ENCODE assay signal across 8 mouse cellular contexts in genomic region chr14:14703346-14703871, GRCm38 (mm10). TPM values are rescaled to one million over a fixed set of nuclear protein-coding genes. Genes with fewer than 3 reads are reported as not detected.
DNase-seq lines count a peak whose midpoint lies in the region; ATAC-seq and TF ChIP-seq lines count a peak whose summit lies in the region.

No protein-coding gene starts in this region.

- no peaks in the 10 kb centered on the region for H3K27me3 ChIP-seq in embryonic facial prominence, embryonic 12.5 days
- no peaks in the 10 kb centered on the region for H3K27me3 ChIP-seq in heart, embryonic 14.5 days (ENCODE audit: control insufficient read depth, insufficient read depth, low read length)
- no peaks in the 10 kb centered on the region for H3K27me3 ChIP-seq in kidney, postnatal 0 days (ENCODE audit: insufficient read depth, low read length)
- H3K27me3 ChIP-seq in liver, embryonic 15.5 days = no peaks in the 10 kb centered on the region

- under 1% methylated on average over 60 of the region's 60 CpGs for WGBS in embryonic facial prominence, embryonic 12.5 days
- under 1% methylated on average over 57 of the region's 60 CpGs for WGBS in heart, embryonic 14.5 days
- WGBS in kidney, postnatal 0 days = under 1% methylated on average over 44 of the region's 60 CpGs
- under 1% methylated on average over 60 of the region's 60 CpGs for WGBS in liver, embryonic 15.5 days (ENCODE audit: insufficient replicate concordance)

- peak; percentile 64 for ATAC-seq in embryonic facial prominence, embryonic 12.5 days (ENCODE audit: insufficient number of reproducible peaks, insufficient read depth, low FRiP score, low TSS enrichment)
- ATAC-seq in heart, embryonic 14.5 days (ENCODE audit: insufficient number of reproducible peaks, insufficient read depth, low FRiP score, low read depth) = peak; percentile 32
- ATAC-seq in kidney, postnatal 0 days (replicated peaks; ENCODE audit: low FRiP score, low read depth) = peak; percentile 72
- peak; percentile 58 for ATAC-seq in liver, embryonic 15.5 days (ENCODE audit: insufficient read depth)

- peak overlapping the region; percentile 66 for H3K4me2 ChIP-seq in embryonic facial prominence, embryonic 12.5 days (replicated peaks)
- peak overlapping the region; percentile 77 for H3K4me2 ChIP-seq in heart, embryonic 14.5 days (ENCODE audit: low read length)
- peak overlapping the region; percentile 77 for H3K4me2 ChIP-seq in kidney, postnatal 0 days (ENCODE audit: low read length)
- peak overlapping the region; percentile 97 for H3K4me2 ChIP-seq in liver, embryonic 15.5 days

- TF ChIP-seq CTCF in kidney, postnatal 0 days (IDR thresholded peaks at IDR 0.05; ENCODE audit: low read depth) = no peak

- H3K27ac ChIP-seq in embryonic facial prominence, embryonic 12.5 days = peak overlapping the region; percentile 98
- H3K27ac ChIP-seq in heart, embryonic 14.5 days (replicated peaks in 1 of 2; ENCODE audit: control insufficient read depth in 1 of 2, insufficient read depth in 1 of 2, low read depth in 2 of 2, low read length in 2 of 2) = peak overlapping the region; percentile 92 to 95
- peak overlapping the region; percentile 93 for H3K27ac ChIP-seq in kidney, postnatal 0 days
- peak overlapping the region; percentile 79 for H3K27ac ChIP-seq in liver, embryonic 15.5 days (replicated peaks)

- DNase-seq in CD4-positive, CD25-positive, alpha-beta regulatory T cell, adult 2 months (ENCODE audit: low read depth, low spot score) = peak; percentile 47
- peak; percentile 51 for DNase-seq in adipocyte (ENCODE audit: low spot score)
- DNase-seq in kidney, postnatal 0 days (ENCODE audit: low spot score) = peak; percentile 72
- peak; percentile 82 for DNase-seq in neural tube, embryonic 10.5 days (ENCODE audit: extremely low spot score, low spot score)
- peak; percentile 44 to 49 for DNase-seq in urinary bladder, postnatal 36 days (ENCODE audit: low spot score in 2 of 2)

- H3K4me1 ChIP-seq in embryonic facial prominence, embryonic 12.5 days = peaks cover 19% of the 10 kb centered on the region
- H3K4me1 ChIP-seq in heart, embryonic 14.5 days (ENCODE audit: control insufficient read depth in 2 of 2, insufficient read depth in 2 of 2, low read length in 2 of 2) = peaks cover 0 to 12% of the 10 kb centered on the region in 2 experiments; a peak in 2 of 4 replicates
- H3K4me1 ChIP-seq in kidney, postnatal 0 days (replicated peaks; ENCODE audit: insufficient read depth, low read length) = 0 out of 2 replicates have a peak, but pooled peaks cover 6% of the 10 kb centered on the region
- H3K4me1 ChIP-seq in liver, embryonic 15.5 days (replicated peaks) = peaks cover 26% of the 10 kb centered on the region

- H3K36me3 ChIP-seq in embryonic facial prominence, embryonic 12.5 days = peaks cover 3% of the 10 kb centered on the region; the same call in 1 of the 2 replicates
- no peaks in the 10 kb centered on the region for H3K36me3 ChIP-seq in heart, embryonic 14.5 days (ENCODE audit: control insufficient read depth, insufficient read depth, low read length)
- no peaks in the 10 kb centered on the region for H3K36me3 ChIP-seq in kidney, postnatal 0 days (ENCODE audit: insufficient read depth, low read length)
- H3K36me3 ChIP-seq in liver, embryonic 15.5 days (replicated peaks) = no peaks in the 10 kb centered on the region

- H3K9me3 ChIP-seq in embryonic facial prominence, embryonic 12.5 days = no peaks in the 10 kb centered on the region
- H3K9me3 ChIP-seq in heart, embryonic 14.5 days (ENCODE audit: control insufficient read depth, low read length) = no peaks in the 10 kb centered on the region
- H3K9me3 ChIP-seq in kidney, postnatal 0 days (replicated peaks; ENCODE audit: low read length) = no peaks in the 10 kb centered on the region
- H3K9me3 ChIP-seq in liver, embryonic 15.5 days (replicated peaks) = no peaks in the 10 kb centered on the region

- peak overlapping the region; percentile 77 for H3K4me3 ChIP-seq in embryonic facial prominence, embryonic 12.5 days
- H3K4me3 ChIP-seq in heart, embryonic 14.5 days (ENCODE audit: control insufficient read depth in 1 of 2, insufficient read depth in 1 of 2, low read depth in 1 of 2, low read length in 2 of 2) = peak overlapping the region; percentile 85 to 91
- peak overlapping the region; percentile 79 for H3K4me3 ChIP-seq in kidney, postnatal 0 days (replicated peaks; ENCODE audit: low read depth, low read length)
- peak overlapping the region; percentile 79 for H3K4me3 ChIP-seq in liver, embryonic 15.5 days (replicated peaks)

- H3K9ac ChIP-seq in embryonic facial prominence, embryonic 12.5 days = peak overlapping the region; percentile 92
- peak overlapping the region; percentile 95 for H3K9ac ChIP-seq in heart, embryonic 14.5 days (ENCODE audit: low read length)
- H3K9ac ChIP-seq in kidney, postnatal 0 days (ENCODE audit: low read depth, low read length) = peak overlapping the region; percentile 90
- peak overlapping the region; percentile 82 for H3K9ac ChIP-seq in liver, embryonic 15.5 days

RNA-seq across cellular contexts. Expression of gene Slc4a7, which starts 1.3 kb away (rescaled TPM):
- 25.8 and 28.2 TPM in 2 replicates for polyA plus RNA-seq in embryonic facial prominence, embryonic 12.5 days (2016; fragmentation: Nextera tagmentation; extraction: Ambion mirVana)
- polyA plus RNA-seq in heart, embryonic 14.5 days (2014; fragmentation: Nextera tagmentation; extraction: Ambion mirVana) = 12.6 and 13.1 TPM in 2 replicates
- polyA plus RNA-seq in kidney, postnatal 0 days (2015; fragmentation: Nextera tagmentation; extraction: Ambion mirVana) = 10.5 and 10.8 TPM in 2 replicates
- 3.1 and 3.2 TPM in 2 replicates for polyA plus RNA-seq in liver, embryonic 15.5 days (2015; fragmentation: Nextera tagmentation; extraction: Ambion mirVana)

Comparison
In these comparisons a context has a peak if more than half of its experiments do, and no peak if none do; other contexts are left out.
1. Peak in every context shown above with its lines: DNase-seq, ATAC-seq, H3K4me3 ChIP-seq and H3K27ac ChIP-seq.